Mouse (Mus musculus) central nervous system, embryonic 11.5 days (tissue): ENCODE measurements around the gene Gpr174. TPM values are rescaled to one million over a fixed set of nuclear protein-coding genes. Genes with fewer than 3 reads are reported as not detected.

Experiments
- polyA plus RNA-seq: library from polyadenylated mRNA; depleted of rRNA; stranded (reverse); fragments of >200 nt; gene quantifications from 2 replicates; pipeline ENCODE4 v1.2.3, GENCODE M21; 2012; rRNA removed

Gpr174 gene
- polyA plus RNA-seq, result 0.01 and 0.10 TPM in 2 replicates

GRCm38 (mm10) chrX:107255486-107256227 lies at the start of gene Gpr174:
Gene Gpr174 (plus strand): TSS chrX:107255878.

Other genes starting within 250 kb of the Gpr174 start
- gene P2ry10, start 167.4 kb upstream of the Gpr174 start, polyA plus RNA-seq, result 0.04 TPM in 1 of 2 replicates, not detected in the other
- 0.12 and 0.45 TPM in 2 replicates for gene P2ry10b, start 107.0 kb upstream of the Gpr174 start, polyA plus RNA-seq
- 63.5 and 172 TPM in 2 replicates for gene Itm2a, start 147.5 kb downstream of the Gpr174 start, polyA plus RNA-seq